Mouse (Mus musculus) gastrocnemius, postnatal 4 days (tissue): ENCODE measurements at regions not wholly inside any gene's neighbourhood (a gene's known extent, or its start where the extent isn't known, plus 50 kb on each side); places are given as distances from the start of the nearest gene placed in this dataset. TPM values are rescaled to one million over a fixed set of nuclear protein-coding genes. Genes with fewer than 3 reads are reported as not detected.

Experiments used
- DNase-seq, 2 experiments: peaks; one replicate each; pipeline ENCODE4 v3.0.0; 2021 to 2022; ENCODE audit warnings: low spot score in 2 of 2, mixed read lengths in 2 of 2
- microRNA-seq: library from miRNA; unstranded; fragments of <30 nt; microRNA quantifications from one replicate; pipeline ENCODE4 v1.2.0, GENCODE M21; 2021

DNA sequence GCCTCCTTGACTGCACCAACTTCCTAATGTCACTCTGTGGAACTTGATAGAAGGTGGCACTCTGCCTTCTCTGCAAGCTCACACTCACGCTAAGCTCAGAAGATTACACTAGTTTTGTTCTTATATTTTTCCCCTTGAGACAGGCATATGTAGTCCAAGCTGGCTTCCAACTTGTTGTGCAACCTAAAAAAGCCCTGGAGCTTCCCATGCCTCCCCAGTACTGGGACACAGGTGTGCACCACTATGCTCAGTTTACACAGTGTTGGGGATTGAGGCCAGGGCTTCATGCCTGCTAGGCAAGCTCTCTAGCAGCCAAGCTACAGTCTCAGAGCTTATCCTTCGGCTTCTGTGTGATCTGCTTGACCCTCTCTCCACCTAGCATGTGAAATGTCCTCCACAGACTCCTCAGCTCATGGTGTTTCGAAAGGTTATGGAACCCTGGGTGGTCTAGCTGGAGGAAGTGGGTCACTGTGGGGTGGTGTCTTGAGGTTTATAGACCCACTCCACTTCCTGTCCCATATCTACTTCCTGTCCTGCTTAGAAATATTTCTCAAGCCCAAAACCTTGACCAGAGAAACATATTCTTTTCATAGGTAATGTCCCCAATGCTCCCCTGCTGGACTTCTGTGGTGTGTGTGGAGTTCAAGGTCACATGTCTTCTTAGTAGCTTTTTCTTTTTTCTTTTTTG lies 54.6 kb upstream of the Runx1 start:
- DNase-seq, result no peak

DNA sequence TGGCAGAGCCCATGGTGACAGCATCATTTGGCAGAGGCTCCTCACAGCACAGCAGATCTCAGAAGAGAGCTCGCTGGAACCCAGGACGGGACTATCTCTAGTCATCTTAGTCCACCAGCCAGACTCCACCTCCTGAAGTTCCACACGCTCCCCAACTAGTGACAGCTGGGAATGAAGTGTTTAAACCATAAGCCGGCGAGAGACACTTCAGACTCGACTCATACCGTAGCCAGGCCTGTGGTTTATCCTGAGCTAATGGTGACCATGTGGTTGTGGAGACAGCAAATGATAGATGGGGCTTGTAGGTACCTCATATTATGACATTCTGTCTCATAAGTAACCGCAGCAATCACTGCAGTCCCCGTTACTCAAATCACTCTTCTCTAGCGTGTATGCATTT lies 52.1 kb upstream of the Runx1 start:
- DNase-seq, result no peak

Small RNA genes lying in the stretch of these regions (microRNA-seq; reads per million reads assigned to microRNA genes)
- gene Gm28003 (not detected), gene Mir802 (not detected)
